Mouse (Mus musculus) adrenal gland, adult 2 months (tissue): ENCODE measurements around the gene Fut1. TPM values are rescaled to one million over a fixed set of nuclear protein-coding genes. Genes with fewer than 3 reads are reported as not detected.

Experiments used
- DNase-seq: peaks from one replicate; pipeline ENCODE4 v3.0.0; 2021
- polyA plus RNA-seq: library from polyadenylated mRNA; depleted of rRNA; stranded (reverse); fragments of >200 nt; gene quantifications from 2 replicates; pipeline ENCODE4 v1.2.3, GENCODE M21; 2012; rRNA removed
- total RNA-seq, 2 experiments: library from RNA; stranded (reverse); gene quantifications; 2 replicates each; pipeline ENCODE4 v1.2.3; 2021

The Fut1 gene
- total and polyA plus RNA-seq, 3 experiments: not detected

DNA sequence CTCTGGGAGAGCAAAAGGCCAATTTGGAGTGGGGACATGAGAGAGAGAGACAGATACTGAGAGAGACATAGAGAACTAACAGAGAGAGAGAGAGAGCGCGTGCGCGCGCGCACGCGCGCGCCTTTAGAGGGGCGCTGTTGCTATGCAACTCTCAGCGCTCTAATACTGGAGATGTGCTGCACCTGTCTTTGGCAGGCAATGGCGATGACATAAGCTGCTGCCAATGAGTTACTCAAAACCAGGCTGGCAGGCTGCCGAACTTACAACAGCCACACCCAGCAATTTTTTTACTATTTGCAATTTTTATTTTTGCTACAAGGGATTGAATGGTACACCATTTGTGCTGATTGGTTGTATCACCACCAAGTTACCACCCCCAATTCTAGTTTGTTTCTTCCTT lies 50.7 kb downstream of the Fut1 start:
- no peak for DNase-seq

DNA sequence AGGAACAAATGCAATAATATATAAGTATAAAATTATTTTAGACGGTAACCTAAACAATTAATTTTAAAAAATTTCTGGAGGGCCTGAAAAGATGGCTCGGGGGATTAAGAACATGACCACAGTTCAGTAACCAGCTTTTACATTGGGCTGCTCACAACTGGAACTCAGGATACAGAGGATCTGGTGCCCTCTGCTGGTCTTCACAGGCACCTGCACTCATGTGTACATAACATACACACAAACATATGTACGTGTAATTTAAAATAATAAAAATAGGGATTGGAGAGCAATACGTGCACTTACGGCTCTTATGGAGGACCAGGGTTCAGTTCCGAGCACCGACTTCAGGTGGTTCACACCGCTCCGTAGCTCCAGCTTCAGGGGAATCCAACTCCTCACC lies 51.8 kb downstream of the Fut1 start:
- no peak for DNase-seq

Other genes starting within 250 kb of the Fut1 start
Only the 30 nearest of the 35 such genes appear.
- not detected for gene Ntf5, start 203.6 kb upstream of the Fut1 start, total RNA-seq
- gene Ntf5, start 203.6 kb upstream of the Fut1 start, polyA plus RNA-seq: not detected in 2 replicates
- not detected for gene Lhb, start 196.5 kb upstream of the Fut1 start, total RNA-seq
- gene Lhb, start 196.5 kb upstream of the Fut1 start, polyA plus RNA-seq: not detected in 2 replicates
- gene Gys1, start 182.4 kb upstream of the Fut1 start, total RNA-seq: 10 to 100 TPM; 46.4 to 57.6 TPM
- gene Gys1, start 182.4 kb upstream of the Fut1 start, polyA plus RNA-seq: 64.0 and 82.1 TPM in 2 replicates
- gene Ruvbl2, start 179.2 kb upstream of the Fut1 start, total RNA-seq: 10 to 100 TPM; 38.2 to 52.3 TPM
- gene Ruvbl2, start 179.2 kb upstream of the Fut1 start, polyA plus RNA-seq: 70.2 and 89.3 TPM in 2 replicates
- gene Ftl1, start 157.4 kb upstream of the Fut1 start, total RNA-seq: 1,000 to 10,000 TPM; 1,338 to 1,480 TPM
- 7,024 and 7,397 TPM in 2 replicates for gene Ftl1, start 157.4 kb upstream of the Fut1 start, polyA plus RNA-seq
- gene Bax, start 150.4 kb upstream of the Fut1 start, total RNA-seq: 10 to 100 TPM; 52.5 to 60.6 TPM
- 148 and 158 TPM in 2 replicates for gene Bax, start 150.4 kb upstream of the Fut1 start, polyA plus RNA-seq
- under 1 TPM; 0.41 to 0.75 TPM for gene Tulp2, start 135.4 kb upstream of the Fut1 start, total RNA-seq
- 0.44 and 0.64 TPM in 2 replicates for gene Tulp2, start 135.4 kb upstream of the Fut1 start, polyA plus RNA-seq
- 10 to 100 TPM in 1 of 2 experiments, 1 to 10 TPM in 1; 2.2 to 33.5 TPM for gene Gm45808, start 130.5 kb upstream of the Fut1 start, total RNA-seq
- gene Gm45808, start 130.5 kb upstream of the Fut1 start, polyA plus RNA-seq: 0.45 TPM in 1 of 2 replicates, not detected in the other
- 10 to 100 TPM; 55.4 to 71.1 TPM for gene Dhdh, start 128.5 kb upstream of the Fut1 start, total RNA-seq
- gene Dhdh, start 128.5 kb upstream of the Fut1 start, polyA plus RNA-seq: 17.6 and 21.4 TPM in 2 replicates
- gene Nucb1, start 106.9 kb upstream of the Fut1 start, total RNA-seq: 100 to 1,000 TPM; 280 to 286 TPM
- gene Nucb1, start 106.9 kb upstream of the Fut1 start, polyA plus RNA-seq: 594 and 643 TPM in 2 replicates
- gene Ppp1r15a, start 91.0 kb upstream of the Fut1 start, total RNA-seq: 10 to 100 TPM; 49.0 to 57.8 TPM
- 49.5 and 49.7 TPM in 2 replicates for gene Ppp1r15a, start 91.0 kb upstream of the Fut1 start, polyA plus RNA-seq
- gene Plekha4, start 91.0 kb upstream of the Fut1 start, total RNA-seq: 1 to 10 TPM; 3.0 to 5.9 TPM
- gene Plekha4, start 91.0 kb upstream of the Fut1 start, polyA plus RNA-seq: 9.8 and 15.6 TPM in 2 replicates
- 1 to 10 TPM; 2.3 TPM for gene Hsd17b14, start 62.4 kb upstream of the Fut1 start, total RNA-seq
- 1.5 and 2.3 TPM in 2 replicates for gene Hsd17b14, start 62.4 kb upstream of the Fut1 start, polyA plus RNA-seq
- 100 to 1,000 TPM; 213 to 292 TPM for gene Bcat2, start 47.1 kb upstream of the Fut1 start, total RNA-seq
- gene Bcat2, start 47.1 kb upstream of the Fut1 start, polyA plus RNA-seq: 166 and 170 TPM in 2 replicates
- gene Fgf21, start 1.8 kb upstream of the Fut1 start, total RNA-seq: not detected
- gene Fgf21, start 1.8 kb upstream of the Fut1 start, polyA plus RNA-seq: 0.15 and 0.16 TPM in 2 replicates
- under 1 TPM; 0.28 to 0.29 TPM for gene Izumo1, start 4.5 kb downstream of the Fut1 start, total RNA-seq
- 0.65 and 0.89 TPM in 2 replicates for gene Izumo1, start 4.5 kb downstream of the Fut1 start, polyA plus RNA-seq
- gene Rasip1, start 10.2 kb downstream of the Fut1 start, total RNA-seq: 10 to 100 TPM; 13.5 to 20.6 TPM
- gene Rasip1, start 10.2 kb downstream of the Fut1 start, polyA plus RNA-seq: 42.9 and 56.4 TPM in 2 replicates
- 1 to 10 TPM; 3.0 to 5.8 TPM for gene Mamstr, start 22.7 kb downstream of the Fut1 start, total RNA-seq
- gene Mamstr, start 22.7 kb downstream of the Fut1 start, polyA plus RNA-seq: 5.1 and 5.8 TPM in 2 replicates
- under 1 TPM in 1 of 2 experiments, not detected in 1; 0.09 TPM for gene Fut2, start 49.1 kb downstream of the Fut1 start, total RNA-seq
- not detected in 2 replicates for gene Fut2, start 49.1 kb downstream of the Fut1 start, polyA plus RNA-seq
- under 1 TPM in 1 of 2 experiments, not detected in 1; 0.31 TPM for gene Ntn5, start 66.7 kb downstream of the Fut1 start, total RNA-seq
- gene Ntn5, start 66.7 kb downstream of the Fut1 start, polyA plus RNA-seq: 0.40 and 0.86 TPM in 2 replicates
- under 1 TPM; 0.29 to 0.41 TPM for gene Sec1, start 77.1 kb downstream of the Fut1 start, total RNA-seq
- 0.57 and 0.58 TPM in 2 replicates for gene Sec1, start 77.1 kb downstream of the Fut1 start, polyA plus RNA-seq
- gene Car11, start 82.6 kb downstream of the Fut1 start, total RNA-seq: 10 to 100 TPM; 10.9 to 18.6 TPM
- gene Car11, start 82.6 kb downstream of the Fut1 start, polyA plus RNA-seq: 30.0 and 38.2 TPM in 2 replicates
- gene Dbp, start 87.8 kb downstream of the Fut1 start, total RNA-seq: 100 to 1,000 TPM in 1 of 2 experiments, 10 to 100 TPM in 1; 54.3 to 225 TPM
- gene Dbp, start 87.8 kb downstream of the Fut1 start, polyA plus RNA-seq: 569 and 796 TPM in 2 replicates
- 1,000 to 10,000 TPM in 1 of 2 experiments, 100 to 1,000 TPM in 1; 972 to 1,050 TPM for gene Rpl18, start 98.2 kb downstream of the Fut1 start, total RNA-seq
- gene Rpl18, start 98.2 kb downstream of the Fut1 start, polyA plus RNA-seq: 1,143 and 1,258 TPM in 2 replicates
- 10 to 100 TPM; 38.9 to 39.5 TPM for gene Sphk2, start 100.7 kb downstream of the Fut1 start, total RNA-seq
- 90.9 and 92.5 TPM in 2 replicates for gene Sphk2, start 100.7 kb downstream of the Fut1 start, polyA plus RNA-seq
- gene Fam83e, start 103.9 kb downstream of the Fut1 start, total RNA-seq: under 1 TPM; 0.72 to 0.86 TPM
- 0.86 and 2.0 TPM in 2 replicates for gene Fam83e, start 103.9 kb downstream of the Fut1 start, polyA plus RNA-seq
- gene Spaca4, start 108.5 kb downstream of the Fut1 start, total RNA-seq: not detected
- not detected in 2 replicates for gene Spaca4, start 108.5 kb downstream of the Fut1 start, polyA plus RNA-seq
- gene Lmtk3, start 166.4 kb downstream of the Fut1 start, total RNA-seq: 1 to 10 TPM; 6.2 to 8.6 TPM
- 38.0 and 61.3 TPM in 2 replicates for gene Lmtk3, start 166.4 kb downstream of the Fut1 start, polyA plus RNA-seq
- 1 to 10 TPM in 1 of 2 experiments, under 1 TPM in 1; 0.49 to 2.0 TPM for gene Sult2b1, start 167.4 kb downstream of the Fut1 start, total RNA-seq
- gene Sult2b1, start 167.4 kb downstream of the Fut1 start, polyA plus RNA-seq: 1.6 and 2.9 TPM in 2 replicates
- gene Cyth2, start 197.3 kb downstream of the Fut1 start, total RNA-seq: 100 to 1,000 TPM; 127 to 129 TPM
- 147 and 170 TPM in 2 replicates for gene Cyth2, start 197.3 kb downstream of the Fut1 start, polyA plus RNA-seq